Mouse (Mus musculus) lung, postnatal 0 days (tissue): ENCODE data around the gene Gm21870. TPM values are rescaled to one million over a fixed set of nuclear protein-coding genes. Genes with fewer than 3 reads are reported as not detected.
"Not testable (repeated sequence)": the region's sequence is repeated elsewhere in the genome, so short reads cannot be mapped to it uniquely, and the experiment has no call there.

Source experiments
- ATAC-seq: fragments of 200-750 bp; cut with Nextera tagmentation; 2 replicates; pipeline ENCODE4 v1.8.0; 2017; ENCODE audit warnings: moderate library complexity
- DNase-seq: peaks from one replicate; pipeline ENCODE4 v3.0.0-alpha.2; 2016; ENCODE audit warnings: low spot score
- H3K27ac ChIP-seq: fragments of 300-500 bp; sonication (generic); 2 replicates; pipeline ENCODE4 v1.5.1; 2014; ENCODE audit warnings: antibody characterized with exemption, mild to moderate bottlenecking, low read length, mixed read lengths
- H3K27me3 ChIP-seq: fragments of 300-500 bp; sonication (generic); replicated peaks from 2 replicates; pipeline ENCODE4 v1.6.1; 2014; ENCODE audit warnings: low read length, mixed read lengths; ENCODE audit not compliant: insufficient read depth
- H3K36me3 ChIP-seq: fragments of 300-500 bp; sonication (generic); 2 replicates; pipeline ENCODE4 v1.6.1; 2014; ENCODE audit warnings: low read length, mixed read lengths; ENCODE audit not compliant: insufficient read depth
- H3K4me1 ChIP-seq: fragments of 300-500 bp; sonication (generic); 2 replicates; pipeline ENCODE4 v1.6.1; 2014; ENCODE audit warnings: antibody characterized with exemption, low read depth, low read length, mixed read lengths; ENCODE audit not compliant: insufficient read depth
- H3K4me2 ChIP-seq: fragments of 300-500 bp; sonication (generic); replicated peaks from 2 replicates; pipeline ENCODE4 v1.6.1; 2014; ENCODE audit warnings: low read depth, mild to moderate bottlenecking, low read length, moderate library complexity, mixed read lengths
- H3K4me3 ChIP-seq: fragments of 300-500 bp; sonication (generic); 2 replicates; pipeline ENCODE4 v1.5.1; 2014; ENCODE audit warnings: low read depth, low read length
- H3K9ac ChIP-seq: fragments of 300-500 bp; sonication (generic); replicated peaks from 2 replicates; pipeline ENCODE4 v1.6.1; 2014; ENCODE audit warnings: low read depth, mild to moderate bottlenecking
- H3K9me3 ChIP-seq: fragments of 300-500 bp; sonication (generic); 2 replicates; pipeline ENCODE4 v1.6.1; 2016; ENCODE audit warnings: low read length, mixed read lengths
- WGBS: fragments of 180-500 bp; shearing (Covaris S2); extraction: QIAGEN DNeasy Blood & Tissue Kit; methylation state at CpG from one replicate; pipeline ENCODE4 v1.1.7; 2014; 5-methylcytosine and 5-hydroxymethylcytosine counted together
- polyA plus RNA-seq: library from polyadenylated mRNA; unstranded; fragments of >200 nt; fragmentation: Nextera tagmentation; extraction: Ambion mirVana; gene quantifications from 2 replicates; pipeline ENCODE4 v1.2.1, GENCODE M21; 2015

Gm21870 gene
- not detected in 2 replicates for polyA plus RNA-seq

DNA sequence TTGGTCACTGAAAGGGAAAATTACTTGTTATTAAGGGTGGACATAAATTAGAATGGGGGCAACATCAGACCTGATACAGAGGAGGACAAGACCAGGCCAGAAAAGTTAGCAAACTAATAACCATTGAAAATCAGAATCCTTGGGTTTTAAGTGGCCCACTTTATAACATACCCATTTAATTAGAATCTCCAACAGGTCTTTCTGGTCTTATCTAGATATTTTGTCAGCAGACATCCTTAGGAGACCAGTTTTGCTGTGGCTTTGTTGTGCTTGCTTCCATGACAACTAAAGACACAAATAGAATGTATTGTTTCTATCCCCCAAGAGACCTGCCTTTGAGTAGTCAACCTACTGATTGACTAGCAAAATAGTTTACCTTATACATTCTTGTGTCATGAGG is at the start of gene Gm21870:
Gene Gm21870 (minus strand): TSS at position 101 of the 400 bp plus-strand sequence.
- not testable (repeated sequence) for H3K27me3 ChIP-seq, H3K4me1 ChIP-seq, H3K27ac ChIP-seq, ATAC-seq, H3K9me3 ChIP-seq, H3K36me3 ChIP-seq, H3K4me3 ChIP-seq, H3K4me2 ChIP-seq, DNase-seq, H3K9ac ChIP-seq

DNA sequence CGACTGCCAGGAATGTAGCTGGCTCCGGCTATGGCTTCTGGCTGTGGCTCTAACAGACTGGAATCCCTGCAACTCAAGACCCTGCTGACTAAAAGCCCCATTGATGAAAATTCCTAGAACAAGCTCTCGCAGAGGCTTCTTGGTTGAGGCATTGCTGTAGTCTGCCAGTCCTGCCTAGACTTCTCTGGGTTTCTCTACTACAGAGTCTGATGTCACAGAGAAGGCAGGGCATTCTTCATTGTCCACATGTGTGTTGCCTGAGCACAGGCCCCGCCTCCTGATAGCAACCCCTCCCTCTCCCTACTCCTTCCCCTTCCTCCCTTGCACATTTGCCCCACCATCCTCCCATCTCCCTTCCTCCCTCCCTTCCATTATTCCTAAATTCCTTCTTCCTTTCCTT is 30.2 kb downstream of the Gm21870 start, which contains the start of gene Btbd35f6:
Gene Btbd35f6 (minus strand): TSS at position 101 of the 400 bp plus-strand sequence.
- no CpG with 5 or more reads among the region's 4 CpGs for WGBS

More for the DNA sequence above, 30.2 kb downstream of the Gm21870 start, which contains the start of gene Btbd35f6:
- H3K36me3 ChIP-seq, H3K9ac ChIP-seq, DNase-seq, H3K9me3 ChIP-seq, ATAC-seq, H3K4me2 ChIP-seq, H3K4me3 ChIP-seq, H3K4me1 ChIP-seq, H3K27ac ChIP-seq, H3K27me3 ChIP-seq: not testable (repeated sequence)

Other genes starting within 250 kb of the Gm21870 start
- gene Btbd35f6, start 30.3 kb downstream of the Gm21870 start, polyA plus RNA-seq, result not detected in 2 replicates
- not detected in 2 replicates for gene Btbd35f9, start 174.7 kb upstream of the Gm21870 start, polyA plus RNA-seq